8 mouse cellular contexts compared by ENCODE assay signal in the genomic region with DNA sequence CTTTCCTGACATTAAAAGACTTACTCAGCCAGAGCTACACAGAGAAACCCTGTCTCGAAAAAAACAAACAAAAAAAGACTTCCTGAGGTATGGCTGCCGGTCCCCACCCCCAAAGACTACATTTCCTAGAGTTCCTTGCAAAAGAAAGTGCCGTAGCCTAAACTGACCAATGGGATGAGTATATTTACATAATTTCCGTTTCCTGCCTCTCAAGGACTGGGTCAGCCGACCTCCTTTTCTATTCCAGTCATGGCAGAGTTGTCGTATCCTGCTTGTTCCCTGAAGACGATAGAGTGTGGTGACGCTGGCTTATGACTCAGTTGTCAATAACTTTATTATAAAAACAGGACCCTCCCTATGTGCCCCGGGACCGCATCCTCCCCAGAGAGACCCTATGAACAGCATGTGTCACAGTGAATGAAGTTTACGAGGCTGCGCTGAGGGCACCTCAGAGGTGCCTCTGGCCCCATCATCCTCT. TPM values are rescaled to one million over a fixed set of nuclear protein-coding genes. Genes with fewer than 3 reads are reported as not detected.
DNase-seq lines count a peak whose midpoint lies in the region; ATAC-seq and TF ChIP-seq lines count a peak whose summit lies in the region.

No protein-coding gene starts in this region.

- no peak for TF ChIP-seq POLR2A in ES-Bruce4 (IDR thresholded peaks at IDR 0.05; ENCODE audit: insufficient read depth, low read length)
- TF ChIP-seq POLR2A in bone marrow macrophage, adult 2 months (IDR thresholded peaks at IDR 0.05; ENCODE audit: borderline replicate concordance, low read depth, low read length): no peak

- H3K4me1 ChIP-seq in ES-Bruce4 (ENCODE audit: control insufficient read depth, insufficient read depth, low read length): peaks cover 3% of the 10 kb centered on the region
- H3K4me1 ChIP-seq in bone marrow macrophage, adult 2 months (ENCODE audit: control insufficient read depth, insufficient read depth, low read length): peaks cover 50% of the 10 kb centered on the region
- H3K4me1 ChIP-seq in hindbrain, embryonic 10.5 days (replicated peaks): peaks cover 7% of the 10 kb centered on the region
- no peaks in the 10 kb centered on the region; the same call in 1 of the 2 replicates for H3K4me1 ChIP-seq in lung, postnatal 0 days (ENCODE audit: insufficient read depth, low read depth, low read length)

- no peak for TF ChIP-seq EP300 in ES-Bruce4 (IDR thresholded peaks at IDR 0.05; ENCODE audit: insufficient read depth, low read depth, low read length)
- peak; percentile 75 for TF ChIP-seq EP300 in lung, postnatal 0 days (IDR thresholded peaks at IDR 0.05)

- H3K4me2 ChIP-seq in lung, postnatal 0 days (replicated peaks; ENCODE audit: low read depth, low read length): peak overlapping the region; percentile 64

- peak; percentile 58 for DNase-seq in hindbrain, embryonic 10.5 days (ENCODE audit: low spot score)
- DNase-seq in layer of hippocampus, adult 9-11 months: peak; percentile 80
- DNase-seq in lung, postnatal 0 days (ENCODE audit: low spot score): peak; percentile 97
- DNase-seq in retina, embryonic 14.5 days (ENCODE audit: low spot score): peak; percentile 83
- DNase-seq in ovary, postnatal 36 days (ENCODE audit: low spot score): no peak

- H3K27ac ChIP-seq in ES-Bruce4 (ENCODE audit: insufficient read depth, low read length): 0 out of 2 replicates have a peak overlapping the region, but pooled peaks have one; percentile 17
- H3K27ac ChIP-seq in bone marrow macrophage, adult 2 months (ENCODE audit: insufficient read depth, low read depth, low read length): peak overlapping the region; percentile 80
- H3K27ac ChIP-seq in hindbrain, embryonic 10.5 days: peak overlapping the region; percentile 88
- peak overlapping the region; percentile 71 for H3K27ac ChIP-seq in lung, postnatal 0 days (ENCODE audit: low read length)

- H3K36me3 ChIP-seq in ES-Bruce4 (ENCODE audit: control insufficient read depth, insufficient read depth, low read length, poor library complexity, severe bottlenecking): no peaks in the 10 kb centered on the region; the same call in 1 of the 2 replicates
- peaks cover 31% of the 10 kb centered on the region for H3K36me3 ChIP-seq in hindbrain, embryonic 10.5 days
- peaks cover 8% of the 10 kb centered on the region; the same call in 1 of the 2 replicates for H3K36me3 ChIP-seq in lung, postnatal 0 days (ENCODE audit: insufficient read depth, low read length)

- no peaks in the 10 kb centered on the region for H3K27me3 ChIP-seq in ES-Bruce4 (ENCODE audit: control insufficient read depth, insufficient read depth, low read length, poor library complexity, severe bottlenecking)
- H3K27me3 ChIP-seq in hindbrain, embryonic 10.5 days (ENCODE audit: insufficient read depth, poor library complexity, severe bottlenecking): no peaks in the 10 kb centered on the region
- no peaks in the 10 kb centered on the region for H3K27me3 ChIP-seq in lung, postnatal 0 days (replicated peaks; ENCODE audit: insufficient read depth, low read length)

- no peaks in the 10 kb centered on the region for H3K9me3 ChIP-seq in ES-Bruce4 (replicated peaks; ENCODE audit: control insufficient read depth, insufficient read depth, low read length, poor library complexity, severe bottlenecking)
- no peaks in the 10 kb centered on the region for H3K9me3 ChIP-seq in hindbrain, embryonic 10.5 days
- H3K9me3 ChIP-seq in lung, postnatal 0 days (ENCODE audit: low read length): no peaks in the 10 kb centered on the region

- H3K9ac ChIP-seq in ES-Bruce4 (ENCODE audit: low read depth, poor library complexity, severe bottlenecking): peak overlapping the region; percentile 57
- no peak overlapping the region for H3K9ac ChIP-seq in lung, postnatal 0 days (replicated peaks; ENCODE audit: low read depth)

- WGBS in hindbrain, embryonic 10.5 days: 25% methylated on average over 12 of the region's 12 CpGs
- 19% methylated on average over 12 of the region's 12 CpGs for WGBS in lung, postnatal 0 days

- peak overlapping the region; percentile 77 for H3K4me3 ChIP-seq in ES-Bruce4 (ENCODE audit: low read depth, low read length)
- H3K4me3 ChIP-seq in bone marrow macrophage, adult 2 months (ENCODE audit: insufficient read depth, low read length): peak overlapping the region; percentile 49
- peak overlapping the region; percentile 52 for H3K4me3 ChIP-seq in hindbrain, embryonic 10.5 days
- peak overlapping the region; percentile 37 for H3K4me3 ChIP-seq in lung, postnatal 0 days (ENCODE audit: low read depth, low read length)

- peak; percentile 78 for ATAC-seq in erythroblast, adult 5-6 weeks (replicated peaks; ENCODE audit: low FRiP score, poor library complexity, severe bottlenecking)
- peak; percentile 91 for ATAC-seq in lung, postnatal 0 days

- no peak for TF ChIP-seq CTCF in ES-Bruce4 (IDR thresholded peaks at IDR 0.05; ENCODE audit: low read depth, low read length)
- TF ChIP-seq CTCF in bone marrow macrophage, adult 2 months (IDR thresholded peaks at IDR 0.05; ENCODE audit: low read depth, low read length): no peak
- TF ChIP-seq CTCF in lung, postnatal 0 days (IDR thresholded peaks at IDR 0.05): no peak

RNA-seq across cellular contexts. Expression of gene Ticam1, which starts 7.4 kb away (rescaled TPM):
- polyA plus RNA-seq in ES-Bruce4 (2011; ENCODE audit: insufficient read depth, insufficient read length, low read depth, missing spikeins): 4.0 and 4.7 TPM in 2 replicates
- polyA plus RNA-seq in bone marrow macrophage, adult 2 months (2012; ENCODE audit: insufficient read depth, insufficient read length, missing spikeins): 13.5 and 17.6 TPM in 2 replicates
- total RNA-seq in erythroblast, adult 5-6 weeks (2015; ENCODE audit: low replicate concordance): 2.5 and 5.0 TPM in 2 replicates
- 1.3 and 2.8 TPM in 2 replicates for total RNA-seq in erythroblast, adult 5-6 weeks (2017; ENCODE audit: low replicate concordance)
- polyA plus RNA-seq in hindbrain, embryonic 10.5 days (2016; fragmentation: Nextera tagmentation; extraction: Ambion mirVana): 2.4 and 2.6 TPM in 2 replicates
- polyA plus RNA-seq in lung, postnatal 0 days (2015; fragmentation: Nextera tagmentation; extraction: Ambion mirVana): 3.5 and 4.1 TPM in 2 replicates

RNA-seq across cellular contexts. Expression of gene Fem1a, which starts 12.6 kb away (rescaled TPM):
- 4.9 and 5.4 TPM in 2 replicates for polyA plus RNA-seq in ES-Bruce4 (2011; ENCODE audit: insufficient read depth, insufficient read length, low read depth, missing spikeins)
- 8.8 and 10.3 TPM in 2 replicates for polyA plus RNA-seq in bone marrow macrophage, adult 2 months (2012; ENCODE audit: insufficient read depth, insufficient read length, missing spikeins)
- 2.7 TPM in 2 replicates for total RNA-seq in erythroblast, adult 5-6 weeks (2015; ENCODE audit: low replicate concordance)
- total RNA-seq in erythroblast, adult 5-6 weeks (2017; ENCODE audit: low replicate concordance): 4.9 and 5.3 TPM in 2 replicates
- polyA plus RNA-seq in hindbrain, embryonic 10.5 days (2016; fragmentation: Nextera tagmentation; extraction: Ambion mirVana): 13.3 and 15.5 TPM in 2 replicates
- polyA plus RNA-seq in lung, postnatal 0 days (2015; fragmentation: Nextera tagmentation; extraction: Ambion mirVana): 8.2 and 8.4 TPM in 2 replicates

RNA-seq across cellular contexts. Expression of gene Plin3, which starts 23.5 kb away (rescaled TPM):
- polyA plus RNA-seq in ES-Bruce4 (2011; ENCODE audit: insufficient read depth, insufficient read length, low read depth, missing spikeins): 57.1 and 60.2 TPM in 2 replicates
- 40.4 and 44.1 TPM in 2 replicates for polyA plus RNA-seq in bone marrow macrophage, adult 2 months (2012; ENCODE audit: insufficient read depth, insufficient read length, missing spikeins)
- 3.1 and 4.0 TPM in 2 replicates for total RNA-seq in erythroblast, adult 5-6 weeks (2015; ENCODE audit: low replicate concordance)
- 5.4 and 5.9 TPM in 2 replicates for total RNA-seq in erythroblast, adult 5-6 weeks (2017; ENCODE audit: low replicate concordance)
- 50.9 and 61.6 TPM in 2 replicates for polyA plus RNA-seq in hindbrain, embryonic 10.5 days (2016; fragmentation: Nextera tagmentation; extraction: Ambion mirVana)
- polyA plus RNA-seq in lung, postnatal 0 days (2015; fragmentation: Nextera tagmentation; extraction: Ambion mirVana): 95.3 and 99.3 TPM in 2 replicates

RNA-seq across cellular contexts. Expression of gene Arrdc5, which starts 30.9 kb away (rescaled TPM):
- not detected in 2 replicates for polyA plus RNA-seq in ES-Bruce4 (2011; ENCODE audit: insufficient read depth, insufficient read length, low read depth, missing spikeins)
- not detected in 2 replicates for polyA plus RNA-seq in bone marrow macrophage, adult 2 months (2012; ENCODE audit: insufficient read depth, insufficient read length, missing spikeins)
- not detected in 2 replicates for total RNA-seq in erythroblast, adult 5-6 weeks (2015; ENCODE audit: low replicate concordance)
- total RNA-seq in erythroblast, adult 5-6 weeks (2017; ENCODE audit: low replicate concordance): not detected in 2 replicates
- polyA plus RNA-seq in hindbrain, embryonic 10.5 days (2016; fragmentation: Nextera tagmentation; extraction: Ambion mirVana): not detected in 2 replicates
- polyA plus RNA-seq in lung, postnatal 0 days (2015; fragmentation: Nextera tagmentation; extraction: Ambion mirVana): not detected in 2 replicates

RNA-seq across cellular contexts. Expression of gene Uhrf1, which starts 33.9 kb away (rescaled TPM):
- 162 and 174 TPM in 2 replicates for polyA plus RNA-seq in ES-Bruce4 (2011; ENCODE audit: insufficient read depth, insufficient read length, low read depth, missing spikeins)
- 23.9 and 29.3 TPM in 2 replicates for polyA plus RNA-seq in bone marrow macrophage, adult 2 months (2012; ENCODE audit: insufficient read depth, insufficient read length, missing spikeins)
- 34.4 and 53.7 TPM in 2 replicates for total RNA-seq in erythroblast, adult 5-6 weeks (2015; ENCODE audit: low replicate concordance)
- total RNA-seq in erythroblast, adult 5-6 weeks (2017; ENCODE audit: low replicate concordance): 66.2 and 103 TPM in 2 replicates
- 196 and 300 TPM in 2 replicates for polyA plus RNA-seq in hindbrain, embryonic 10.5 days (2016; fragmentation: Nextera tagmentation; extraction: Ambion mirVana)
- polyA plus RNA-seq in lung, postnatal 0 days (2015; fragmentation: Nextera tagmentation; extraction: Ambion mirVana): 7.0 and 8.4 TPM in 2 replicates

Comparison
In these comparisons a context has a peak if more than half of its experiments do, and no peak if none do; other contexts are left out.
1. H3K27ac ChIP-seq: peak in every context shown above with its lines; median percentile 88 in hindbrain, embryonic 10.5 days; 80 in bone marrow macrophage, adult 2 months; 71 in lung, postnatal 0 days; 17 in ES-Bruce4.